8 mouse cellular contexts compared by ENCODE assay signal in genomic region chr15:26620279-26620678, GRCm38 (mm10).
DNase-seq lines count a peak whose midpoint lies in the region; ATAC-seq and TF ChIP-seq lines count a peak whose summit lies in the region.

No protein-coding gene starts in this region.

- no peak overlapping the region for H3K27ac ChIP-seq in midbrain, embryonic 11.5 days (ENCODE audit: low read depth, low read length)
- no peak overlapping the region for H3K27ac ChIP-seq in testis, adult 2 months (ENCODE audit: control insufficient read depth, insufficient read depth, low read depth, low read length)
- no peak overlapping the region for H3K27ac ChIP-seq in intestine, embryonic 15.5 days

- peak; percentile 38 for DNase-seq in urinary bladder, postnatal 14 days (ENCODE audit: low spot score)
- no peak for DNase-seq in urinary bladder, postnatal 10 days (ENCODE audit: low spot score)
- peak; percentile 75 for DNase-seq in embryo, embryonic 11 days
- peak; percentile 77 to 80 for DNase-seq in heart, postnatal 10 days
- peak; percentile 29 to 60 for DNase-seq in layer of hippocampus, postnatal 14 days (ENCODE audit: low spot score in 2 of 2)
- DNase-seq in midbrain, embryonic 11.5 days (ENCODE audit: low spot score, missing footprints), result peak; percentile 89

- no peak for TF ChIP-seq POLR2A in testis, adult 2 months (IDR thresholded peaks at IDR 0.05; ENCODE audit: control insufficient read depth, low read depth, low read length)

- no peaks in the 10 kb centered on the region for H3K27me3 ChIP-seq in midbrain, embryonic 11.5 days (ENCODE audit: control insufficient read depth, insufficient read depth, low read length)
- H3K27me3 ChIP-seq in testis, adult 2 months (ENCODE audit: control insufficient read depth, insufficient read depth, low read length), result no peaks in the 10 kb centered on the region
- H3K27me3 ChIP-seq in intestine, embryonic 15.5 days (replicated peaks), result no peaks in the 10 kb centered on the region

- ATAC-seq in midbrain, embryonic 11.5 days (ENCODE audit: low FRiP score), result 0 out of 2 replicates have a peak, but pooled peaks have one; percentile 71
- ATAC-seq in intestine, embryonic 15.5 days, result no peak

- no peak overlapping the region for H3K9ac ChIP-seq in midbrain, embryonic 11.5 days (ENCODE audit: low read length)
- H3K9ac ChIP-seq in intestine, embryonic 15.5 days, result no peak overlapping the region

- H3K4me1 ChIP-seq in midbrain, embryonic 11.5 days (ENCODE audit: control insufficient read depth, insufficient read depth, low read length), result no peaks in the 10 kb centered on the region; the same call in 1 of the 2 replicates
- no peaks in the 10 kb centered on the region for H3K4me1 ChIP-seq in testis, adult 2 months (ENCODE audit: control insufficient read depth, insufficient read depth, low read length)
- H3K4me1 ChIP-seq in intestine, embryonic 15.5 days (replicated peaks), result peaks cover 3% of the 10 kb centered on the region; the same call in 1 of the 2 replicates

- TF ChIP-seq CTCF in testis, adult 2 months (IDR thresholded peaks at IDR 0.05; ENCODE audit: control insufficient read depth, insufficient read depth, insufficient replicate concordance, low read depth, low read length), result peak; percentile 48; the same call in 1 of the 2 replicates

- no peak overlapping the region for H3K4me3 ChIP-seq in midbrain, embryonic 11.5 days (ENCODE audit: low read depth, low read length)
- no peak overlapping the region for H3K4me3 ChIP-seq in testis, adult 2 months (ENCODE audit: control insufficient read depth, low read depth, low read length)
- H3K4me3 ChIP-seq in intestine, embryonic 15.5 days (replicated peaks), result no peak overlapping the region

- intact Hi-C loops in heart, postnatal 10 days (cut with DNase I), result loop anchor here (1.0 to 5.0 kb wide), 3 partner anchors 277 to 615 kb away; partner anchors contain the start of gene Fbxl7

- WGBS in midbrain, embryonic 11.5 days, result 50% methylated on average over 5 of the region's 5 CpGs
- 32% methylated on average over 5 of the region's 5 CpGs for WGBS in intestine, embryonic 15.5 days

- H3K4me2 ChIP-seq in midbrain, embryonic 11.5 days, result no peak overlapping the region
- no peak overlapping the region for H3K4me2 ChIP-seq in intestine, embryonic 15.5 days (replicated peaks)

- H3K36me3 ChIP-seq in midbrain, embryonic 11.5 days (ENCODE audit: control insufficient read depth, insufficient read depth, low read length), result no peaks in the 10 kb centered on the region
- no peaks in the 10 kb centered on the region for H3K36me3 ChIP-seq in testis, adult 2 months (ENCODE audit: control insufficient read depth, insufficient read depth, low read length)
- H3K36me3 ChIP-seq in intestine, embryonic 15.5 days, result no peaks in the 10 kb centered on the region

- no peaks in the 10 kb centered on the region for H3K9me3 ChIP-seq in midbrain, embryonic 11.5 days (ENCODE audit: control insufficient read depth, low read length)
- no peaks in the 10 kb centered on the region for H3K9me3 ChIP-seq in intestine, embryonic 15.5 days
